Mouse (Mus musculus) lung, embryonic 16.5 days (tissue): ENCODE measurements around the gene Dennd1a. TPM values are rescaled to one million over a fixed set of nuclear protein-coding genes. Genes with fewer than 3 reads are reported as not detected.
A peak's percentile ranks its signal among the peaks of the same experiment; 100 is the strongest.

ENCODE experiments used
- ATAC-seq: fragments of 200-750 bp; cut with Nextera tagmentation; 2 replicates; pipeline ENCODE4 v1.8.0; 2017; ENCODE audit warnings: low read depth, mild to moderate bottlenecking, moderate library complexity
- H3K27ac ChIP-seq: fragments of 300-500 bp; sonication (generic); 2 replicates; pipeline ENCODE4 v1.5.1; 2014; ENCODE audit warnings: mild to moderate bottlenecking, control low read depth, low read length
- H3K27me3 ChIP-seq: fragments of 300-500 bp; sonication (generic); 2 replicates; pipeline ENCODE4 v1.6.1; 2014; ENCODE audit warnings: low read depth, low read length, mixed read lengths; ENCODE audit not compliant: control insufficient read depth, insufficient read depth
- H3K36me3 ChIP-seq: fragments of 300-500 bp; sonication (generic); 2 replicates; pipeline ENCODE4 v1.6.1; 2014; ENCODE audit warnings: low read length; ENCODE audit not compliant: control insufficient read depth, insufficient read depth
- H3K4me1 ChIP-seq: fragments of 300-500 bp; sonication (generic); replicated peaks from 2 replicates; pipeline ENCODE4 v1.6.1; 2014; ENCODE audit warnings: low read length, mixed read lengths; ENCODE audit not compliant: control insufficient read depth, insufficient read depth
- H3K4me2 ChIP-seq: fragments of 300-500 bp; sonication (generic); 2 replicates; pipeline ENCODE4 v1.6.1; 2014; ENCODE audit warnings: low read depth, low read length, control low read depth
- H3K4me3 ChIP-seq: fragments of 300-500 bp; sonication (generic); 2 replicates; pipeline ENCODE4 v1.5.1; 2014; ENCODE audit warnings: mild to moderate bottlenecking, low read length, control low read depth
- H3K9ac ChIP-seq: fragments of 300-500 bp; sonication (generic); 2 replicates; pipeline ENCODE4 v1.6.1; 2014; ENCODE audit warnings: low read length, control low read depth
- H3K9me3 ChIP-seq: fragments of 300-500 bp; sonication (generic); 2 replicates; pipeline ENCODE4 v1.6.1; 2016; ENCODE audit warnings: low read length; ENCODE audit not compliant: control insufficient read depth
- WGBS: fragments of 180-500 bp; shearing (Covaris S2); extraction: QIAGEN DNeasy Blood & Tissue Kit; methylation state at CpG from one replicate; pipeline ENCODE4 v1.1.7; 2014; 5-methylcytosine and 5-hydroxymethylcytosine counted together
- polyA plus RNA-seq: library from polyadenylated mRNA; unstranded; fragments of >200 nt; fragmentation: Nextera tagmentation; extraction: Ambion mirVana; gene quantifications from 2 replicates; pipeline ENCODE4 v1.2.1, GENCODE M21; 2015

Gene Dennd1a
- polyA plus RNA-seq, 1 experiment from 2014 or later: 11.7 TPM

GRCm38 (mm10) chr2:38125671-38126382 lies 161.4 kb downstream of the Dennd1a start:
- 58% methylated on average over 5 of the region's 5 CpGs for WGBS
- no peak overlapping the region for H3K4me2 ChIP-seq
- H3K27me3 ChIP-seq: no peaks in the 10 kb centered on the region
- H3K36me3 ChIP-seq: 0 out of 2 replicates have a peak, but pooled peaks cover 2% of the 10 kb centered on the region
- H3K4me3 ChIP-seq: no peak overlapping the region
- no peak overlapping the region for H3K9ac ChIP-seq
- no peaks in the 10 kb centered on the region; the same call in 1 of the 2 replicates for H3K4me1 ChIP-seq
- ATAC-seq: no peak
- H3K27ac ChIP-seq: no peak overlapping the region
- no peaks in the 10 kb centered on the region for H3K9me3 ChIP-seq

GRCm38 (mm10) chr2:38124727-38125126 lies 162.5 kb downstream of the Dennd1a start:
- WGBS: 97% methylated on average over 1 of the region's 1 CpGs
- Histone ChIP-seq H3K4me3 (no peak overlapping the region), H3K4me2 (no peak overlapping the region), H3K9ac (no peak overlapping the region), H3K27me3 (no peaks in the 10 kb centered on the region), H3K9me3 (no peaks in the 10 kb centered on the region), H3K36me3 (0 out of 2 replicates have a peak, but pooled peaks cover 2% of the 10 kb centered on the region), H3K4me1 (no peaks in the 10 kb centered on the region; the same call in 1 of the 2 replicates), H3K27ac (no peak overlapping the region)
- ATAC-seq: no peak

- Histone ChIP-seq H3K36me3 (no peaks in the 10 kb centered on the region), H3K27me3 (no peaks in the 10 kb centered on the region), H3K4me2 (no peak overlapping the region), H3K9me3 (no peaks in the 10 kb centered on the region), H3K27ac (no peak overlapping the region), H3K4me1 (peaks cover 9% of the 10 kb centered on the region), H3K9ac (no peak overlapping the region), H3K4me3 (no peak overlapping the region)
- 65% methylated on average over 2 of the region's 2 CpGs for WGBS
- no peak for ATAC-seq
Observed at GRCm38 (mm10) chr2:38115000-38115399, 172.2 kb downstream of the Dennd1a start.

GRCm38 (mm10) chr2:38111655-38112351 lies 175.4 kb downstream of the Dennd1a start:
- peak; percentile 71 for ATAC-seq

GRCm38 (mm10) chr2:38108586-38108985 lies 178.6 kb downstream of the Dennd1a start:
- ATAC-seq: no peak
- Histone ChIP-seq H3K9me3 (no peaks in the 10 kb centered on the region), H3K4me1 (peaks cover 9% of the 10 kb centered on the region), H3K4me2 (no peak overlapping the region), H3K27me3 (no peaks in the 10 kb centered on the region), H3K36me3 (no peaks in the 10 kb centered on the region), H3K4me3 (no peak overlapping the region), H3K27ac (no peak overlapping the region), H3K9ac (no peak overlapping the region)
- 69% methylated on average over 2 of the region's 2 CpGs for WGBS

More at GRCm38 (mm10) chr2:38111655-38112351, 175.4 kb downstream of the Dennd1a start:
- Histone ChIP-seq H3K4me1 (peaks cover 9% of the 10 kb centered on the region), H3K27me3 (no peaks in the 10 kb centered on the region), H3K27ac (no peak overlapping the region), H3K36me3 (no peaks in the 10 kb centered on the region), H3K9ac (no peak overlapping the region), H3K9me3 (no peaks in the 10 kb centered on the region), H3K4me3 (no peak overlapping the region), H3K4me2 (no peak overlapping the region)
- 48% methylated on average over 5 of the region's 5 CpGs for WGBS

- H3K9ac ChIP-seq: no peak overlapping the region
- H3K9me3 ChIP-seq: no peaks in the 10 kb centered on the region
- H3K27me3 ChIP-seq: no peaks in the 10 kb centered on the region
- H3K36me3 ChIP-seq: no peaks in the 10 kb centered on the region
- no peak for ATAC-seq
- H3K4me3 ChIP-seq: no peak overlapping the region
- no peak overlapping the region for H3K4me2 ChIP-seq
- WGBS: 68% methylated on average over 1 of the region's 1 CpGs
- peaks cover 11% of the 10 kb centered on the region for H3K4me1 ChIP-seq
- H3K27ac ChIP-seq: no peak overlapping the region
Observed at GRCm38 (mm10) chr2:38102674-38103073, 184.5 kb downstream of the Dennd1a start.

GRCm38 (mm10) chr2:38100289-38100688 lies 186.9 kb downstream of the Dennd1a start:
- WGBS: 48% methylated on average over 7 of the region's 7 CpGs
- H3K4me1 ChIP-seq: peaks cover 11% of the 10 kb centered on the region
- H3K9me3 ChIP-seq: no peaks in the 10 kb centered on the region
- H3K9ac ChIP-seq: no peak overlapping the region
- no peaks in the 10 kb centered on the region for H3K27me3 ChIP-seq
- no peak overlapping the region for H3K27ac ChIP-seq
- H3K36me3 ChIP-seq: no peaks in the 10 kb centered on the region
- no peak for ATAC-seq
- no peak overlapping the region for H3K4me2 ChIP-seq
- H3K4me3 ChIP-seq: no peak overlapping the region

GRCm38 (mm10) chr2:38099120-38099773 lies 187.9 kb downstream of the Dennd1a start:
- peaks cover 11% of the 10 kb centered on the region for H3K4me1 ChIP-seq
- H3K27me3 ChIP-seq: no peaks in the 10 kb centered on the region
- no peak overlapping the region for H3K4me2 ChIP-seq
- no peak overlapping the region for H3K9ac ChIP-seq
- ATAC-seq: no peak
- WGBS: 67% methylated on average over 4 of the region's 4 CpGs
- H3K4me3 ChIP-seq: no peak overlapping the region
- no peaks in the 10 kb centered on the region for H3K36me3 ChIP-seq
- no peaks in the 10 kb centered on the region for H3K9me3 ChIP-seq
- no peak overlapping the region for H3K27ac ChIP-seq

- 72% methylated on average over 3 of the region's 3 CpGs for WGBS
Observed at GRCm38 (mm10) chr2:38097469-38097868, 189.7 kb downstream of the Dennd1a start.

More at GRCm38 (mm10) chr2:38097469-38097868, 189.7 kb downstream of the Dennd1a start:
- no peak for ATAC-seq
- H3K4me2 ChIP-seq: no peak overlapping the region
- no peaks in the 10 kb centered on the region for H3K9me3 ChIP-seq
- no peak overlapping the region for H3K9ac ChIP-seq
- H3K4me1 ChIP-seq: peaks cover 11% of the 10 kb centered on the region
- H3K36me3 ChIP-seq: no peaks in the 10 kb centered on the region
- no peak overlapping the region for H3K27ac ChIP-seq
- H3K27me3 ChIP-seq: no peaks in the 10 kb centered on the region
- H3K4me3 ChIP-seq: no peak overlapping the region
